Mouse (Mus musculus) heart, postnatal 36 days (tissue): ENCODE results near the gene Krt15. TPM values are rescaled to one million over a fixed set of nuclear protein-coding genes. Genes with fewer than 3 reads are reported as not detected.

Experiments
- DNase-seq, 2 experiments: peaks; one replicate each; pipeline ENCODE4 v3.0.0; 2021 to 2022
- intact Hi-C: fragments of 180-260 bp; cut with DNase I; formaldehyde crosslinking; loops from one replicate; pipeline ENCODE4 v1.15.1; 2025
- total RNA-seq, 2 experiments: library from RNA; stranded (reverse); gene quantifications; 2 replicates each; pipeline ENCODE4 v1.2.3; 2021

The Krt15 gene
- total RNA-seq, 2 experiments from 2014 or later: not detected

DNA sequence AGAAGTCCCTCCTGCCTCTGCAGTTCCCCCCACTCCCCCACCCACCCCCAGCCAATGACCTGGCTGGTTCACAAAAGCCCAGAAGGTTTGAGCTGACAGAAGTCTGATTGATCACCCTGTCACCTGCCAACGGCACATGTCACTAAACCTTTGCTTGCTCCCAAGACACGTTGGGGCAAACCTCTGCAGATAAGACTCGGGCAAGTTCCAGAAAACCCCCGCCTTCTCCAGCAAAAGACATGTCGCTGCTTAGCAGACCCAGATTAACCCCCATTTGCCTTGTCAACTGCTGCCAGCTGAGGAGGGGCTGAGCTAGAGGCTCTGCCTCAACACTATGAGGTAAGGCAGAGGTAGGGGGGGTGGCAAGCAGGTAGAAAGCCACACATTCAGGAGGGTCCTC lies 831 bp upstream of the Krt15 start:
- intact Hi-C loops: no loop called here
- DNase-seq: no peak

DNA sequence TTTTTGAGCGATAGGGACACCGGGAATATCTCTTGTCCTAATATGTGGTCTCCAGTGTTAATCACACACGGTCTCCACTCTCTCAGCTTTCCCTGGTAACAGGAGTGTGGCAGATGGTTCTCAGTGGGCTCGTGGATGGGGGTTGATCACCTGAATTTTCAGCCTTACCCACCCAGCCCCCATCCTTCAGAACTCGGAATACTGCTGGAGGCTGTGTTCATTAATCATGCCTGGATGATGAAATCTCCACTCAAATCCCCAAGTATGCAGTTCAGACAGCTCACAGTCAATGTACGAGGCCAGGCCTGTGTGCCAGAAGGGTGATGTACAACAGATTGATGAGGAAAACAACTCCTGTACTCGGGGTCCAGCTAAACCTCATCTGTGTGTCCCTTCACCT lies 10.8 kb downstream of the Krt15 start:
- intact Hi-C loops: no loop called here
- DNase-seq: no peak

DNA sequence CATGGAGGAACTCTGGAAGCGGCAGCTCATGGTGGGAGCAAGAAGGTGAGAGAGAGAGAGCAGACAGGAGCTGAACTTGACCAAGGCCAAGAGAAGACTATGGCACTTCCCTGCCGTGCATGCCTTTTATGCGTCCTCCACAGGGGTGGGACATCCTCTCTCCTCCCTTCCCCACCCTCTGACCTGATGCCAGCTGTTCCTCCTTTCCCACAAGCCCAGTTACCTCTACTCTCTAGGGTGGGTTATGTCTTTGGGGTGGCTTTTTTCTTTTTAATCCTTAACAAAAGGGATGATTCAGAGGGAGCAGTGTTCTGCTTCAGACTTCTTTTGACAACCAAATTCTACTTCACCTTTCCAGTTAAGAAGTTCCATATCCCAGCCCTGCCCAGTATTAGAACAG lies 14.3 kb downstream of the Krt15 start, which contains the start of gene Krt13:
TSS of gene Krt13 (minus strand) at position 101 of the 400 bp plus-strand sequence.
- intact Hi-C loops: no loop called here
- no peak for DNase-seq

DNA sequence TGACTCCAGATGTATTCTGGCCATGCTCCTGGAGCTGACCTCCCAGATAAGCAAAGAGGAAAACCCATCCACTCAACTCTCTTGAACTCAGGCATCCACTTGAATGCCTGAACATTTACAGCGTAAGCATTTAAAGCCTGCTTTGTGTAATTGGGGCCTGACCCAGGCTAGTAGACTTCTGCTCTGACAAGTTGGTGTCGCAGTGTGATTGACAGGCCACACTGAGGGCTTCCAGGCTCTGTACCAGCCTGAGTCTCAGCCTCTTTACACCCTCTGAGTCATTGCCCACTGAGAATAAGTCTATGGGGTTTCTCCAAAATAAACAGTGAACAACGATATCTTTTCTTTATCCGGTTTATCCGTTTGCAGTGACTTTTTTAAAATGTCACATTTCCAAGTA lies 15.4 kb downstream of the Krt15 start:
- DNase-seq: no peak
- intact Hi-C loops: no loop called here

DNA sequence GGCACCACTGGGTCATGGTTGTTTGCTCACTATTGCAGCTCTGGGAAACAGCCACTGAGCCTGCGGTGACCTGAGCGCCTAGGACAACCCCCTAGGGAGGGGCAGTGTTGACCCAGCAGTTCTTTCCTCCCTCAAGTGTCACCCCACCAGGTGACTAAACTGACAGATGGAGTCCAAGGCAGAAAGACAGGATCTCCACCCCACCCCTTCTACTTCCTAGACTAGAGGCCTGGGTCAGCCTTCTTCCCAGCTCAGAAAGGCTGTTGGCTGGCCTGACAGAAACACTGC lies 22.0 kb downstream of the Krt15 start:
- intact Hi-C loops: no loop called here
- no peak for DNase-seq

DNA sequence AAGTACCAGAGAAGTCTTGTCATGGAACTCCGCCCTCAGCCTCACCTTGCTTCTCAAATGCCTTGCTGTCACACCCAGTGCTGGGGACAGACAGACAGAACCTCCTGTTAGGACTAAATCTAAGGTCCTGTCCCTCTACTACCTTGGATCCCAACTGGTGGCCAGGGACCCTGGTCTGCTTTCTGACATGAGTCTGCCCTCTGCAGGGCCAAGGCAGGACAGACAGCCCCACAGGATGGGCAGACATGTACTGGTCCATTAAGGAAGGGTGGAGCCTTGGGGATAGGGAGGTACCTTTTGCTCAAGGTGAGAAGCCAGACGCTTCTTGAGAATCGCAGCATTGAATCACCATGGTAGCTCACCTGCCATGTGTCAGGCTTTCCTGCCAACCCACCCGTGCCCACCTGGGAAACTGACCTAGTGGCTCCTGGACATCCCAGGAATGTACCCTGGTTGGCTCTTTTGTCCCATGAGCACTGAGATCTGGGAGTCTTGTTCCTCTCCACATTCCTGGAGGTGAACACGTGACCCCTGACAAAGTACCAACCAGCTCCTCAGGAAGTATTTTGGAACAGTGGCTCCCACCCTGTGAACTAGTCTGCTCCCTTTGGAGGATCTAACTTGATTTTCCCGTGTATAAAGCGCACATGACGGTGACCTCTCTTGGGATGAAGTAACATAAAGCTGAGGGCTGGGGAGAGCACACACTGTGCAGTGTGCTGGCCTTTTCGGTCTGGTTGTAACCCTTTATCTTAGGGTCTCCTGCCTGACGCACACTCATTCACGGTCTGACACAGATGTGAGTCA lies 22.6 kb downstream of the Krt15 start:
- no peak for DNase-seq
- intact Hi-C loops: no loop called here

DNA sequence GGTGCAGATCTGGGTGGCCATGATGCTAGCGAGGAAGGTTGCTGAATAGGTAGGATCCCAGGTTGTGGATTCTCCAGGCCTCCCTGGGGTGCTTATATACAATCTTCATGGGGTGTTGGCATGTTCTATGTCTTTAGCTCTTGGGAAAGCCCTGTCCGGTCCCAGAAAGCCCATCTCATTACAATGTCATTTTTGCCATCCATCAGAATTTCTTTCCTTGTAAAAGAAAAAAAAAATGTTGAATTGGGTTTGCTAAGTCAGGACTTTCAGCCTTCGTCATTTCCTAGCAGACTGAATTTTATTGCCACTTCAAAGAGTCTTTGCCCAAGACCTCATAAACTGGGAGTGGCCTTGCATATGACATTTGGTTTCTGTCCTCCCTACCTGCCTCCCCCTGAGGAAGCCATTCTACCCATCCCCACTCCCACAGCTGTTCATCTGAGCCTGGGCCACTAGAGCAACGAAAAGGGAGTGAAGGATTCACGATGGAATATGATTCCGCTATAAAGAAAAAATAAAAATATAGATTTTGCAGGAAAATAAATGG lies 30.1 kb downstream of the Krt15 start, which contains the start of gene Krt36:
TSS of gene Krt36 (minus strand) at position 51 of the 547 bp plus-strand sequence.
- no peak for DNase-seq
- intact Hi-C loops: no loop called here

DNA sequence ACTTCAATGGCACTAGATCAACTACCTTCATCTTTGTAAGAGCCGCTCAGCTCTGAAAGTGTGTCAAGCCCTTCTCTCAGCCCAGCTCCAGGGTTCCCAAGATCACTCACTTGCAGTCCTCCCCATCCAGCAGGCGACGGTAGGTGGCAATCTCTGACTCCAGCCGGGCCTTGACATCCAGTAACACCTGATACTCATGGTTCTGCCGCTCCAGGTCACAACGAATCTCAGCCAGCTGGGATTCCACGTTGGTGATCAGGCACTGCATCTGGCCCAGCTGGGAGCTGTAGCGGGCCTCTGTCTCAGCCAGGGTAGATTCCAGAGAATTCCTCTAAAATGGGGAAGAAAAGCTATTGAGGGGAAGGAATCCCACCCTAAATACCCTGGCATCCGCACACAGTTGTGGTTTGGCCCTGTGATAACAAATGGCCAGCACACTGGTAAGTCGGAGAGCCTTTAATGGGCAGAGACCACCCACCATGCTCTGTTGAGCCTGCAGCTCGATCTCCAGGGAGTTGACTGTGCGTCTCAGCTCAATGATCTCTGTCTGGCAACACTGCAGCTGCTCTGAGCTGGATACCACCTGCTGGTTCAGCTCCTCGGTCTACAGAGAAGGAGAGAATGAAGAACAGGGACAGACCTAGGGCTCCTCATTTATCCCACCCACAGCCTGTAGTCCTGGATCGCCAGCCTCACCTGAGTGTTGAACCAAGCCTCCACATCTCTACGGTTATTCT lies 32.9 kb downstream of the Krt15 start:
- intact Hi-C loops: no loop called here
- DNase-seq: no peak

DNA sequence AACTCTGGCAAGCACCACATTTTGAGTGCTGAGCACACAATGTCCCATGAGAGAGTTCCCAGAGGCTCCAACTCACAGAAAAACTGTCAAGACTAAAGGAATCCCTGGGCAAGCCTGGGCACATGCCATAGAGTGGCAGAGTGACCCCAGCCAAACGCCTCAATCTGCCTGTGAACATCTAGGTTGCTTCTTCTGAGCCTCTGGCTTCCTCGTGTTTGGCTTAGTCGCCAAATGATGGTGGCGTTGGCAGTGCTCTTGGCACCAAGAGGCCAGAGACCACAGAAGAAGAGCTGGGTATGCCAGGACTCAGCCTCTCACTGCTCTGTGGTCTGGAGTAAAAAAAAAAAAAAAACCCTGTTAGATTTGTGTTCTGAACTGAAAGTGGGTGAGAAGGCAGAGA lies 35.3 kb downstream of the Krt15 start:
- no peak for DNase-seq
- intact Hi-C loops: no loop called here

DNA sequence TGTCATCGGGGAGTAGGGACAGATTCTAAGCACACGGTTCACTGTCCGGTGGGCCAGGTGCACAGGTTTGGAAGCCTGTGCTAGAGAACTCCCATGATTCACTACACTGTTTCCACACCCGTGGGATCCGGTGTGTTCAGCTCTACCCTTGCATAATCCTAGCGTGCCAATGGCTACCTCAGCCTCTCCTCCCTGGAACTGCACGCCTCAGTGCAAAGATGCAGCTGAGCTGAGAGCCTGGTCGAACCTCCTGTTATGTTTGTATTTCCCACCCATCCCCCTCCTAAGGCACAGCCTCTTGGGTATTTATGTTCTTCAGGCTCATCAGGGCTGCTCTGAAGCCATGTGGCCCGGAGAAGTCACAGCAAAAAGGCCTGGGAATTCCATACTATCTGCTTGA lies 37.9 kb downstream of the Krt15 start:
- intact Hi-C loops: no loop called here
- no peak for DNase-seq

DNA sequence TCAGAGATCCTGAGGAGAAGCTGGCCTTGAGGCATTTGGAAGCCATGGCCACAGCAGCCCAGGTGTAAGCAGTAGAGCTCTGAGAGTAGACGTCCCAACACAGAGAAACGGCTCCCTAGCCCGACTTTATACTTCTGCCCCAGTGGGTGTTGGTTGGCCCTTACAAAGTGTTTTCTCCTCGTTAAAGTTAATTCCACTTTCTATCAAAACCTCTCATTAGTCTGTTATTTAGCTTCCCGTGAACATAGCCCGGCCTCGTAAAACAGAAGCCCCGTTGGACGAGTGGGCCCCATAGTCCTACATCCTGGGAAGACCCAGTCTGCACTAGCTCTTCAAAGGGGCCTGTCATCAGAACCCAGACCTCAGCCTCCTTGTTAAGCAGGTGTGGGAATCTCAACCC lies 39.6 kb downstream of the Krt15 start, which contains the start of gene Krt35:
TSS of gene Krt35 (minus strand) at position 101 of the 400 bp plus-strand sequence.
- no peak for DNase-seq
- intact Hi-C loops: no loop called here

DNA sequence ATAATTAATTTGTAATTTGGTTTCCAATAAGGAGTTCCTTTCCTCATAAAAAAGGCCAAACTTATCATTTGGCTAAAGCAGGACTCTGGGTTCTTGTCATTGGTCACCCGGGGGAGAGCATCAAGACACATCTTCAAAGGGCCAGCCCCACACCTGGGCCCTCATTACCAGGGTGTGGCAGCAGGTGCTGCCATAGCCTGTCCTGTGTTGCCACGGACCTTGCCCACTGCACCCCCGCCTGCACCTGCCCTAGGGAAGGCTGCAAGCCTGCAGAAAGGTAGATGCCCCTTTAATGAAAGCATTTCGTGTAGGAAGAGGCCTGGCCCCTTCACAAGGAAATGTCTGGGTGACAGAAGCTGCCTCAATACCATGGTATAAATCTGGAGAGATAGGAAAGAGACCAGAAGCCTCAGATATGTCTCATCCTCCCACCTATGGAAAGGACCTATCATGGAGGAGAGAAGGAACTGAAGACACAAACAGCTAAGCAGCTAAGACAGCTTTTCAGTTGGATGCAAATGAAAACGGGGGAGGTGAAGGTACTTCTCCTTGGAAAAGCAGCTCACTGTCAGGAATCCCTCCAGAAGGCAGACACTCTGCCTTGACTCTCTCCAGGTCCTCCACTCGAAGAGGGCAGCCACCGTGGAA lies 47.2 kb downstream of the Krt15 start:
- intact Hi-C loops: no loop called here
- no peak for DNase-seq

DNA sequence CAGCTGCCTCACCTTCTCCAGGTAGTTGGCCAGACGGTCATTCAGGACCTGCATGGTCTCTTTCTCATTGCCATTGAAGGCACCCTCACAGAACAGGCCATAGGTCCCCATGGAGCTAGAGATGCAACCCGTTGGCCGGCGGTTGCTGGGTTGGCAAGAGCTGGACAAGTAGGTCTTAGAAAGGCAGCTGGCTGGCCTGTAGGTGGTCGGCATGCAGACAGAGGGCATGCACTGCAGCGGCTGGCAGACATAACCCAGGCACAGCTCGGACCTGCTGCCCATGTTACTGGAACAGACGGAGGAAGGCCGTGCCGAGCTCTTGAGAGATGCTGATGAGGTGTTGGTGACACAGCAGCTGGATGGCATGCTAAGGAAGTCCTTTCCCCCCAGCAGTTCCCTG lies 47.9 kb downstream of the Krt15 start, which contains the start of gene Krt32:
TSS of gene Krt32 (minus strand) at position 366 of the 400 bp plus-strand sequence.
- DNase-seq: no peak
- intact Hi-C loops: no loop called here

Other genes starting within 250 kb of the Krt15 start
- not detected for gene Krtap31-1, start 228.0 kb downstream of the Krt15 start, total RNA-seq
- gene Gm11565, start 221.2 kb downstream of the Krt15 start, total RNA-seq: not detected
- gene Krtap31-2, start 199.6 kb downstream of the Krt15 start, total RNA-seq: not detected
- gene Krtap9-5, start 187.5 kb downstream of the Krt15 start, total RNA-seq: not detected
- gene Krtap29-1, start 156.9 kb downstream of the Krt15 start, total RNA-seq: not detected
- not detected for gene Krtap16-1, start 149.3 kb downstream of the Krt15 start, total RNA-seq
- gene Krtap17-1, start 141.9 kb downstream of the Krt15 start, total RNA-seq: not detected
- not detected for gene Krt33a, start 119.7 kb downstream of the Krt15 start, total RNA-seq
- not detected for gene Krt33b, start 106.1 kb downstream of the Krt15 start, total RNA-seq
- gene Krt34, start 94.4 kb downstream of the Krt15 start, total RNA-seq: not detected
- gene Krt31, start 85.4 kb downstream of the Krt15 start, total RNA-seq: not detected
- not detected for gene Krt32, start 47.7 kb downstream of the Krt15 start, total RNA-seq
- not detected for gene Krt35, start 39.7 kb downstream of the Krt15 start, total RNA-seq
- not detected for gene Krt36, start 30.3 kb downstream of the Krt15 start, total RNA-seq
- gene Krt13, start 14.4 kb downstream of the Krt15 start, total RNA-seq: not detected
- 10 to 100 TPM in 1 of 2 experiments, 1 to 10 TPM in 1; 6.0 to 10.2 TPM for gene Krt19, start 12.7 kb upstream of the Krt15 start, total RNA-seq
- not detected for gene Krt9, start 57.3 kb upstream of the Krt15 start, total RNA-seq
- gene Krt14, start 71.6 kb upstream of the Krt15 start, total RNA-seq: under 1 TPM; 0.19 to 0.61 TPM
- gene Krt16, start 113.0 kb upstream of the Krt15 start, total RNA-seq: not detected
- not detected for gene Krt17, start 125.1 kb upstream of the Krt15 start, total RNA-seq
- gene Krt42, start 133.9 kb upstream of the Krt15 start, total RNA-seq: not detected
- gene Eif1, start 184.0 kb upstream of the Krt15 start, total RNA-seq: 1,000 to 10,000 TPM; 1,603 to 1,774 TPM
- not detected for gene Gast, start 198.5 kb upstream of the Krt15 start, total RNA-seq
- 1 to 10 TPM; 1.6 to 1.8 TPM for gene Hap1, start 220.2 kb upstream of the Krt15 start, total RNA-seq